Mouse (Mus musculus) C2C12 (cell line): Measurements from ENCODE around the gene Slc5a2. TPM values are rescaled to one million over a fixed set of nuclear protein-coding genes. Genes with fewer than 3 reads are reported as not detected.

ENCODE experiments used
- H3K27me3 ChIP-seq: one replicate; pipeline ENCODE4 v1.6.1; 2011; ENCODE audit not compliant: control insufficient read depth, insufficient read depth, insufficient read length
- H3K36me3 ChIP-seq: one replicate; pipeline ENCODE4 v1.6.1; 2011; ENCODE audit not compliant: control insufficient read depth, insufficient read depth
- H3K4me3 ChIP-seq: one replicate; pipeline ENCODE4 v1.5.1; 2011; ENCODE audit warnings: mild to moderate bottlenecking, control low read depth; ENCODE audit not compliant: poor library complexity, insufficient read depth, severe bottlenecking
- H3K79me2 ChIP-seq: one replicate; pipeline ENCODE4 v1.6.1; 2011; ENCODE audit not compliant: control insufficient read depth, insufficient read depth
- H3K79me3 ChIP-seq: one replicate; pipeline ENCODE4 v1.6.1; 2011; ENCODE audit warnings: low read depth, control low read depth
- H3ac ChIP-seq: one replicate; pipeline ENCODE3; 2011; ENCODE audit warnings: low read depth; ENCODE audit not compliant: control insufficient read depth, insufficient read length
- CEBPB ChIP-seq: IDR thresholded peaks from one replicate; pipeline ENCODE4 v1.6.1; 2011; ENCODE audit warnings: low read depth, mild to moderate bottlenecking, control low read depth, moderate library complexity
- CTCF ChIP-seq: IDR thresholded peaks from one replicate; pipeline ENCODE4 v1.5.1; 2011; ENCODE audit not compliant: control insufficient read depth, insufficient read depth, insufficient read length
- FOSL1 ChIP-seq: IDR thresholded peaks from one replicate; pipeline ENCODE4 v1.8.0; 2011; ENCODE audit warnings: mild to moderate bottlenecking, low read length; ENCODE audit not compliant: poor library complexity, insufficient read depth, severe bottlenecking
- MAX ChIP-seq: IDR thresholded peaks from one replicate; pipeline ENCODE4 v1.6.1; 2011; ENCODE audit warnings: mild to moderate bottlenecking, control low read depth
- MYOD1 ChIP-seq: IDR thresholded peaks from one replicate; pipeline ENCODE4 v1.6.1; 2011; ENCODE audit warnings: low read depth; ENCODE audit not compliant: control insufficient read depth, insufficient read length
- MYOG ChIP-seq: IDR thresholded peaks from one replicate; pipeline ENCODE4 v1.6.1; 2011; ENCODE audit not compliant: control insufficient read depth, insufficient read length; ENCODE audit errors: extremely low read depth
- USF1 ChIP-seq: IDR thresholded peaks from one replicate; pipeline ENCODE4 v1.6.1; 2011; ENCODE audit warnings: low read depth, mild to moderate bottlenecking, control low read depth, moderate library complexity
- polyA plus RNA-seq: library from polyadenylated mRNA; unstranded; fragments of >200 nt; fragmentation: generic; extraction: Trizol; gene quantifications from one replicate; pipeline ENCODE4 v1.2.1, GENCODE M21; 2012; ENCODE audit warnings: missing spikeins

Gene Slc5a2
- polyA plus RNA-seq, 1 experiment: not detected

DNA sequence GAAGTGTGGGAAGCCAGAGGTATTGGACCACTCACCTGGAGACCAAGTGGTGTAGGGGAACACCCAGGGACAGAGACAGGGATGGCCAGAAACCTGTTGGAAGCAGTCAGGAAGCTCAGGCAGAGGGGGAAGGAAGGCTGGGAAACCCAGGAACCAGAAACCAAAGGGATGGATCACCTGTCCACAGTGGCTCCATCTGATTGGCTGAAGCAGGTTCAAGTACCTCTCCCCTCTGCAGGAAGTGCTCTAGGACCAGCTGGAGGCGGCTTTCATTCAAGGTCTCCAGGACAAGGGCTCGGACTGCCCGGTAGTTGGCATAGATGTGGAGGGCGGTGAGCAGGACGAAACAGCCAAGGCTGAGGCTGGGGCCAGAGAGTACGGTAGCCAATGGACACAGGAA is 10.6 kb downstream of the Slc5a2 start:
- H3ac ChIP-seq: no peak overlapping the region
- no peaks in the 10 kb centered on the region for H3K27me3 ChIP-seq
- TF ChIP-seq FOSL1 (no peak), CTCF (no peak), MAX (no peak), USF1 (no peak), CEBPB (no peak), MYOG (no peak), MYOD1 (no peak)
- peaks cover 8% of the 10 kb centered on the region for H3K36me3 ChIP-seq
- H3K4me3 ChIP-seq: no peak overlapping the region
- H3K79me3 ChIP-seq: no peaks in the 10 kb centered on the region
- H3K79me2 ChIP-seq: no peaks in the 10 kb centered on the region

DNA sequence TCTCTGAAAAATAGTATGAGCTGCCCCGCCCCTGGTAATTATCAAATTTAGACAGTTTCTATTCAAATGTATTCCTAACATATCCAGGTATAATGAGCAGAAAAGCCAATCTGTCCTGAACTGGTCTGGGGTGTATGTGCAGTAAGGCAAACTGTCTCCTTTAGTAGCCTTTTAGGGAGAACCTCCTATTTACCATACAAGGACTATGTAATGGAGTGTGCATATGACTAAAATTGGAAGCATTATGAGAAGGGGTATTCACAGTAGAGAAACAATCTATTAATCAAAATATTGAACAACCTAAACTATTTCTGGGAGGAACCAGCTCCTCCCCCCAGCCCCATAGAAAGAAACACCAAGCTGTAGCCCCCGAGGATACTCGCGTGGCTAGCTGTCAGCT is 14.3 kb downstream of the Slc5a2 start:
- Histone ChIP-seq H3ac (no peak overlapping the region), H3K27me3 (no peaks in the 10 kb centered on the region), H3K4me3 (no peak overlapping the region), H3K36me3 (no peaks in the 10 kb centered on the region), H3K79me2 (no peaks in the 10 kb centered on the region), H3K79me3 (no peaks in the 10 kb centered on the region)
- TF ChIP-seq MAX (no peak), CEBPB (no peak), CTCF (no peak), FOSL1 (no peak), MYOD1 (no peak), USF1 (no peak), MYOG (no peak)

DNA sequence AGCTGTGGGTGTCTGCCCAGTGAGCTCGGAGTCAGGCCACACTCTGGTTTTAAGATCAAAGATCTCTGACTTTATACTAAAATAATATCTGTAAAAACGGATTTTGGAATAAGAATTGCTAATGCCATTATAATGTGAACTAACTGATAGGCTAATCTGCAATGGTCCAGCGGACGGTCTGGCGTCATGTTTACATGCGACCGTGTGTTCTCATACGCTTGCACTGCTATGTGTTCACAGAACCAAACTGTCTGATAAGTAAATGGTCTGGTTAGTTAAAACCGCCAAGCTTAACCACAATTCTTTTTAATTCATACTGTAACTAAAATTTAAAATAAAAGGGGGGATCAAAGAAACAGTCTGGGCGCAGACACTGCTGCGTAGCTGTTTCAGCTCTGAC is 16.3 kb downstream of the Slc5a2 start:
- Histone ChIP-seq H3ac (no peak overlapping the region), H3K4me3 (no peak overlapping the region), H3K79me3 (no peaks in the 10 kb centered on the region), H3K27me3 (no peaks in the 10 kb centered on the region), H3K36me3 (peaks cover 5% of the 10 kb centered on the region), H3K79me2 (no peaks in the 10 kb centered on the region)
- TF ChIP-seq MAX (no peak), MYOG (no peak), FOSL1 (no peak), MYOD1 (no peak), CTCF (no peak), CEBPB (no peak), USF1 (no peak)

DNA sequence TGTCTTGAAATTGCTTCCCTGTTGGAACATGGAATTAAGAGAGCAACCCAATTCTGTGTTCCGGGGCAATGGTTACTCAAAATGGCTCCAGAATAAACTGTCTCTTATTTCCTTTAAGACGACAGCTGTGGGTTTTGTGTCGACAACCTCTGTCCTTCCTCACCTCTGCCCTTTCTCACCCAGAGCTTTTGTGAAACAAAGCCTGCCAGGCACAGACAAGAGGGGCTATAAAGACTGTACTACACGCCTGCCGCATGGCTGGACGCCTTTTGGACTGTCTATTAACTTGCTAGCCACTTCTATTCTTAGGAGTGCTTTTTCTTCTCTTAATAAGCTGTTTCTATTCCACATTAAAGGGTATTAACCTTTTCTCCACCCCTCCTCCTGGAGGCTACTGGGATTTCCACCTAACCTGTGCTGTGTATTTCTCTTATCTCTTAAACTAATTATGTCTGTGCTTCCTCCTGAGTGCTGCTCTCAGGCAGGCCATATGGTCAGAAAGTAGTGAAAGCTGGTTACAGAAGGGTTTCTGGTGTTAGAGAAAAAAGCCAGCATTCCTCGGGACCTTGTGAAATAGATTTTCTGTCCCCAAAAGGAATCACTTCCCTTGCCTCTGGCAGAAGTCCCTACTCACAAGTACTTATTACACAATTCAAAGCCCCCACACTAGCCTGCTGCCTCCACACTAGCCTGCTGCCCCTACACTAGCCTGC is 17.2 kb downstream of the Slc5a2 start:
- Histone ChIP-seq H3K79me3 (no peaks in the 10 kb centered on the region), H3K36me3 (peaks cover 6% of the 10 kb centered on the region), H3K79me2 (no peaks in the 10 kb centered on the region), H3K27me3 (no peaks in the 10 kb centered on the region), H3ac (no peak overlapping the region), H3K4me3 (no peak overlapping the region)
- TF ChIP-seq MYOD1 (no peak), MYOG (no peak), FOSL1 (no peak), CEBPB (no peak), MAX (no peak), USF1 (no peak), CTCF (no peak)

DNA sequence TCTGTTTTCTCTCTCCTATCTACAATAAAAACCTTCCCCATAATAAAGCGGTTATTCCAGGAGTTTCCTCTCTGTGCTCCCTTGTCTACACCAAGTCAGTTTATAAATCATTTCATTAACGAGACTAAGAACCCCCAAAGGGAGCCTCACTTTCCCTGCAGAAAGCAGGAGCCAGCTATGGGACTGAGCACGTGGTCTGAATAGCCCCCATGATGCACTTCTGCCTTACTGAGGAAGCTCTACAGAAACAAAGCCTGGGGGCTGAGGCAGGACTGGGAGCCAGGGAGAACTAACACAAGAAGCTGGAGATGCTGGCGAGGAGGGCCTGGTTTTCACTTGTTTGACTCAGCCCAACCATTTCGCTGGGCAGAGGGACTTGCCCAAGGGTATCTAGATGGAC is 18.6 kb downstream of the Slc5a2 start:
- H3K79me2 ChIP-seq: no peaks in the 10 kb centered on the region
- peaks cover 6% of the 10 kb centered on the region for H3K36me3 ChIP-seq
- no peaks in the 10 kb centered on the region for H3K27me3 ChIP-seq
- H3K4me3 ChIP-seq: no peak overlapping the region
- no peaks in the 10 kb centered on the region for H3K79me3 ChIP-seq
- no peak overlapping the region for H3ac ChIP-seq
- no peak for TF ChIP-seq MYOD1
- no peak for TF ChIP-seq CEBPB
- no peak for TF ChIP-seq FOSL1
- TF ChIP-seq MAX: no peak
- TF ChIP-seq MYOG: no peak
- TF ChIP-seq USF1: no peak
- no peak for TF ChIP-seq CTCF

DNA sequence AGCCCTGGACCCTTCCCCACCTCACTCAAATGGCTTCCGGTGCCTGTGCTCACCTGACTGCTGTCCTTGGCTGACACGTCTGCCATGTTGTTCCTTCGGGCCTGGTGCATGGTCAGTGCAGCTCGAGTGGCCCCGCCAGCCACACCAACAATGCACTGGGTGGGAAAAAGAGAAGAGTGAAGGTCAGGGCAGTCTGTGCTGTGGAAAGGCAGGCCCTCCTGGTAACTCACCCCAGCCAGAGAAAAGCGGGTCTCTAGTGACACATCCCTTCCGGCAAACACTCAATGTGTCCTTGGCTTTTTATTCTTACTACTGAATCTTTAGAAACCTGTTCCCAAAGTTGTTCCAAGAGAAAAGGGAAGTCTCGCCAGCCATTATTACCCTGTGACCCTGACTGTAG is 19.6 kb downstream of the Slc5a2 start:
- Histone ChIP-seq H3K4me3 (no peak overlapping the region), H3K27me3 (no peaks in the 10 kb centered on the region), H3K79me3 (no peaks in the 10 kb centered on the region), H3K79me2 (no peaks in the 10 kb centered on the region), H3K36me3 (peaks cover 6% of the 10 kb centered on the region), H3ac (no peak overlapping the region)
- no peak for TF ChIP-seq CEBPB
- TF ChIP-seq FOSL1: no peak
- TF ChIP-seq MYOD1: no peak
- no peak for TF ChIP-seq USF1
- TF ChIP-seq MAX: no peak
- no peak for TF ChIP-seq CTCF
- TF ChIP-seq MYOG: no peak
